Mouse (Mus musculus) MEL (cell line): Measurements from ENCODE around the gene Bst2. TPM values are rescaled to one million over a fixed set of nuclear protein-coding genes. Genes with fewer than 3 reads are reported as not detected.

Source experiments
- DNase-seq: peaks from one replicate; pipeline ENCODE4 v3.0.0; 2011; ENCODE audit warnings: low read depth, low spot score
- H3K27ac ChIP-seq: 2 replicates; pipeline ENCODE4 v1.5.1; 2012; ENCODE audit warnings: low read depth, mild to moderate bottlenecking, control low read depth, low read length, moderate library complexity; ENCODE audit not compliant: control insufficient read depth
- H3K27me3 ChIP-seq, 2 experiments: fragments of 150-350 bp in 1 of 2; sonication (generic) in 1 of 2; 2 replicates each; pipeline ENCODE4 v1.6.1; 2012; ENCODE audit warnings: low read length in 2 of 2, mild to moderate bottlenecking in 2 of 2, improper control_type of control experiment in 1 of 2, moderate library complexity in 1 of 2; ENCODE audit not compliant: insufficient read depth in 2 of 2, control insufficient read depth in 1 of 2
- H3K36me3 ChIP-seq, 2 experiments: 2 replicates each; pipeline ENCODE4 v1.6.1; 2012 to 2014; ENCODE audit warnings: low read length in 2 of 2, improper control_type of control experiment in 1 of 2, inconsistent platforms in 1 of 2, mild to moderate bottlenecking in 1 of 2; ENCODE audit not compliant: insufficient read depth in 2 of 2, control insufficient read depth in 1 of 2
- H3K4me1 ChIP-seq, 2 experiments: fragments of 150-350 bp in 1 of 2; sonication (generic) in 1 of 2; 2 replicates each; pipeline ENCODE4 v1.6.1; 2012; ENCODE audit warnings: low read length in 2 of 2, improper control_type of control experiment in 1 of 2, mild to moderate bottlenecking in 1 of 2; ENCODE audit not compliant: insufficient read depth in 2 of 2, control insufficient read depth in 1 of 2
- H3K4me3 ChIP-seq, 2 experiments: fragments of 150-350 bp in 1 of 2; sonication (generic) in 1 of 2; 2 replicates each; pipeline ENCODE4 v1.5.1; 2012; ENCODE audit warnings: low read depth in 2 of 2, low read length in 2 of 2, mild to moderate bottlenecking in 2 of 2, moderate library complexity in 2 of 2, control low read depth in 1 of 2, improper control_type of control experiment in 1 of 2; ENCODE audit not compliant: control insufficient read depth in 1 of 2, insufficient read depth in 1 of 2
- H3K79me2 ChIP-seq: 2 replicates; pipeline ENCODE4 v1.6.1; 2012; ENCODE audit warnings: mild to moderate bottlenecking, low read length, moderate library complexity; ENCODE audit not compliant: control insufficient read depth, poor library complexity, insufficient read depth
- H3K9ac ChIP-seq: 2 replicates; pipeline ENCODE4 v1.6.1; 2012; ENCODE audit warnings: low read depth, mild to moderate bottlenecking, control low read depth, low read length, moderate library complexity; ENCODE audit not compliant: control insufficient read depth, poor library complexity, severe bottlenecking
- H3K9me3 ChIP-seq: fragments of 150-350 bp; sonication (generic); replicated peaks from 2 replicates; pipeline ENCODE4 v1.6.1; 2012; ENCODE audit warnings: mild to moderate bottlenecking, low read length, improper control_type of control experiment, moderate library complexity; ENCODE audit not compliant: insufficient read depth
- BHLHE40 ChIP-seq: IDR thresholded peaks from 2 replicates; pipeline ENCODE4 v1.6.1; 2012; ENCODE audit warnings: low read depth, mild to moderate bottlenecking, inconsistent platforms, low read length, improper control_type of control experiment, borderline replicate concordance
- CHD1 ChIP-seq: IDR thresholded peaks from 2 replicates; pipeline ENCODE4 v1.6.1; 2012; ENCODE audit warnings: low read depth, mild to moderate bottlenecking, inconsistent platforms, low read length, improper control_type of control experiment
- CHD2 ChIP-seq: IDR thresholded peaks from 2 replicates; pipeline ENCODE4 v1.6.1; 2011; ENCODE audit warnings: low read length, improper control_type of control experiment
- CTCF ChIP-seq, 3 experiments: IDR thresholded peaks in 2 of 3; conservative IDR thresholded peaks in 1 of 3; 2 replicates each; pipeline ENCODE4 v1.5.1; 2011 to 2012; ENCODE audit warnings: low read length in 3 of 3, low read depth in 2 of 3, mild to moderate bottlenecking in 2 of 3, improper control_type of control experiment in 1 of 3, inconsistent platforms in 1 of 3, mixed read lengths in 1 of 3, moderate library complexity in 1 of 3; ENCODE audit not compliant: control insufficient read depth in 1 of 3, insufficient read depth in 1 of 3, poor library complexity in 1 of 3, severe bottlenecking in 1 of 3
- E2F4 ChIP-seq: IDR thresholded peaks from 2 replicates; pipeline ENCODE4 v1.6.1; 2011; ENCODE audit warnings: low read depth, low read length, improper control_type of control experiment, borderline replicate concordance
- ELF1 ChIP-seq: IDR thresholded peaks from 2 replicates; pipeline ENCODE4 v1.6.1; 2014; ENCODE audit warnings: low read depth, mild to moderate bottlenecking, inconsistent platforms, low read length, improper control_type of control experiment, moderate library complexity
- EP300 ChIP-seq, 2 experiments: IDR thresholded peaks; 2 replicates each; pipeline ENCODE4 v1.6.1; 2011; ENCODE audit warnings: improper control_type of control experiment in 2 of 2, low read length in 2 of 2, low read depth in 1 of 2, mild to moderate bottlenecking in 1 of 2
- ETS1 ChIP-seq: IDR thresholded peaks from 2 replicates; pipeline ENCODE4 v1.6.1; 2012; ENCODE audit warnings: low read depth, mild to moderate bottlenecking, inconsistent platforms, low read length, improper control_type of control experiment, moderate library complexity
- HCFC1 ChIP-seq: IDR thresholded peaks from 2 replicates; pipeline ENCODE4 v1.6.1; 2012; ENCODE audit warnings: low read depth, mild to moderate bottlenecking, inconsistent platforms, low read length, improper control_type of control experiment, moderate library complexity
- JUND ChIP-seq: IDR thresholded peaks from 2 replicates; pipeline ENCODE4 v1.6.1; 2011; ENCODE audit warnings: low read depth, mild to moderate bottlenecking, improper control_type of control experiment, low read length
- MAFK ChIP-seq: IDR thresholded peaks from 2 replicates; pipeline ENCODE4 v1.6.1; 2011; ENCODE audit warnings: low read depth, mild to moderate bottlenecking, low read length, improper control_type of control experiment, borderline replicate concordance
- MAX ChIP-seq: IDR thresholded peaks from 2 replicates; pipeline ENCODE4 v1.6.1; 2011; ENCODE audit warnings: low read length, improper control_type of control experiment
- MAZ ChIP-seq: IDR thresholded peaks from 2 replicates; pipeline ENCODE4 v1.6.1; 2012; ENCODE audit warnings: low read depth, mild to moderate bottlenecking, inconsistent platforms, low read length, improper control_type of control experiment
- MXI1 ChIP-seq: IDR thresholded peaks from 2 replicates; pipeline ENCODE4 v1.6.1; 2011; ENCODE audit warnings: mild to moderate bottlenecking, low read depth, low read length, improper control_type of control experiment
- MYB ChIP-seq: IDR thresholded peaks from 2 replicates; pipeline ENCODE4 v1.6.1; 2011; ENCODE audit warnings: mild to moderate bottlenecking, low read depth, low read length, improper control_type of control experiment
- NELFE ChIP-seq: IDR thresholded peaks from 2 replicates; pipeline ENCODE4 v1.6.1; 2011; ENCODE audit warnings: low read depth, low read length, improper control_type of control experiment
- NRF1 ChIP-seq: IDR thresholded peaks from 2 replicates; pipeline ENCODE4 v1.6.1; 2014; ENCODE audit warnings: low read depth, mild to moderate bottlenecking, inconsistent platforms, low read length, improper control_type of control experiment, moderate library complexity; ENCODE audit not compliant: poor library complexity, insufficient read depth, severe bottlenecking
- POLR2AphosphoS2 ChIP-seq: IDR thresholded peaks from 2 replicates; pipeline ENCODE4 v1.6.1; 2011; ENCODE audit warnings: low read length, improper control_type of control experiment
- POLR2AphosphoS5 ChIP-seq: IDR thresholded peaks from 2 replicates; pipeline ENCODE4 v1.6.1; 2012; ENCODE audit warnings: low read depth, borderline replicate concordance, mild to moderate bottlenecking, inconsistent platforms, low read length, moderate library complexity, mixed read lengths
- RAD21 ChIP-seq: IDR thresholded peaks from 2 replicates; pipeline ENCODE4 v1.6.1; 2011; ENCODE audit warnings: mild to moderate bottlenecking, low read depth, low read length, improper control_type of control experiment
- RCOR1 ChIP-seq: IDR thresholded peaks from 2 replicates; pipeline ENCODE4 v1.6.1; 2012; ENCODE audit warnings: low read depth, mild to moderate bottlenecking, inconsistent platforms, low read length, improper control_type of control experiment
- SIN3A ChIP-seq: IDR thresholded peaks from 2 replicates; pipeline ENCODE4 v1.6.1; 2012; ENCODE audit warnings: low read length, improper control_type of control experiment, inconsistent platforms
- SMC3 ChIP-seq: IDR thresholded peaks from 2 replicates; pipeline ENCODE4 v1.6.1; 2011; ENCODE audit warnings: low read depth, low read length, improper control_type of control experiment
- TCF12 ChIP-seq: IDR thresholded peaks from 2 replicates; pipeline ENCODE4 v1.6.1; 2014; ENCODE audit warnings: low read depth, mild to moderate bottlenecking, inconsistent platforms, low read length, improper control_type of control experiment, moderate library complexity
- USF1 ChIP-seq: IDR thresholded peaks from 2 replicates; pipeline ENCODE4 v1.6.1; 2014; ENCODE audit warnings: low read depth, mild to moderate bottlenecking, inconsistent platforms, low read length, improper control_type of control experiment, moderate library complexity
- USF2 ChIP-seq, 2 experiments: IDR thresholded peaks; 2 replicates each; pipeline ENCODE4 v1.6.1; 2011 to 2012; ENCODE audit warnings: improper control_type of control experiment in 2 of 2, low read length in 2 of 2, borderline replicate concordance in 1 of 2, inconsistent platforms in 1 of 2, low read depth in 1 of 2, mild to moderate bottlenecking in 1 of 2; ENCODE audit not compliant: insufficient read depth in 1 of 2
- ZNF384 ChIP-seq: IDR thresholded peaks from 2 replicates; pipeline ENCODE4 v1.6.1; 2012; ENCODE audit warnings: low read depth, mild to moderate bottlenecking, inconsistent platforms, low read length, improper control_type of control experiment
- polyA plus RNA-seq, 2 experiments: library from polyadenylated mRNA; stranded (reverse) in 1 of 2; unstranded in 1 of 2; fragments of >175 nt in 1 of 2; fragments of >200 nt in 1 of 2; gene quantifications; 2 replicates each; pipeline versions ENCODE4 v1.2.1 to v1.2.4; 2012; ENCODE audit warnings: low replicate concordance in 2 of 2, low read depth in 1 of 2; ENCODE audit not compliant: insufficient read length in 2 of 2, insufficient read depth in 1 of 2, missing spikeins in 1 of 2
- total RNA-seq: library from RNA; depleted of rRNA; stranded (reverse); fragments of 300-350 nt; gene quantifications from 2 replicates; pipeline ENCODE4 v1.2.3, GENCODE M21; 2012

The Bst2 gene
- total and polyA plus RNA-seq, 3 experiments, result 49.9 to 125 TPM; not detected in 1

GRCm38 (mm10) chr8:71547590-71547989 lies 10.3 kb upstream of the Bst2 start:
- no peaks in the 10 kb centered on the region for H3K9me3 ChIP-seq
- H3K27me3 ChIP-seq, result no peaks in the 10 kb centered on the region
- no peak for DNase-seq
- no peak overlapping the region for H3K27ac ChIP-seq
- 0 out of 2 replicates have a peak, but pooled peaks cover 6% of the 10 kb centered on the region for H3K79me2 ChIP-seq
- no peak for TF ChIP-seq BHLHE40
- TF ChIP-seq ZNF384, result no peak
- no peak for TF ChIP-seq NELFE
- TF ChIP-seq NRF1, result no peak
- no peak for TF ChIP-seq USF1
- no peak for TF ChIP-seq SMC3
- no peak for TF ChIP-seq ELF1
- TF ChIP-seq RAD21, result no peak
- no peak for TF ChIP-seq CHD2
- no peak for TF ChIP-seq MXI1
- TF ChIP-seq HCFC1, result no peak
- no peak for TF ChIP-seq JUND
- TF ChIP-seq RCOR1, result no peak
- no peak for TF ChIP-seq POLR2AphosphoS5
- no peak for TF ChIP-seq TCF12
- TF ChIP-seq SIN3A, result no peak
- no peak for TF ChIP-seq MAFK
- TF ChIP-seq CHD1, result no peak
- no peak for TF ChIP-seq MAX
- TF ChIP-seq ETS1, result no peak
- H3K9ac ChIP-seq, result no peak overlapping the region
- 0 out of 4 replicates have a peak, but pooled peaks cover 0 to 5% of the 10 kb centered on the region in 2 experiments for H3K4me1 ChIP-seq
- no peaks in the 10 kb centered on the region for H3K36me3 ChIP-seq
- H3K4me3 ChIP-seq, result no peak overlapping the region

DNA sequence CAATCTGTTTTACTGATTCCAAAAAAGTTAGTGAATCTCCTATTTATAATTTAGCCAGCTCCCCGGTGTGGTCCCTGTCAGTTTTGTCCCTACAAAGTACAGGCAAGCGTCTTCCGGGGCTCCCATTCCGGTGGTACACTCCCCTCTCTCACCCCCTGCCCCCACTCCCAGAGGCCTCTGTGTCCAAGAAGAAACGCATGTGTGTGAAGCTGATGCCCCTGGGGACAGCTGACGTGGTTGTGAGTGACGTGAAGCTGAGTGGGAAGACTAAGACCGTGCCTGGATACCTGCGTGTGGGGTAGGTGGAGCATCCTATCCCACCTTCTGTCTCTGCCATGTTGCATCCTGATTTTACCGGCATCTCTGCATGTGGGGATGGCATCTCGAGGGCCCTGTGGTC lies 7.8 kb upstream of the Bst2 start:
- H3K36me3 ChIP-seq, result peaks cover 0 to 5% of the 10 kb centered on the region in 2 experiments; a peak in 2 of 4 replicates
- peaks cover 2 to 8% of the 10 kb centered on the region in 2 experiments; a peak in 1 of 4 replicates for H3K4me1 ChIP-seq
- H3K27me3 ChIP-seq, result no peaks in the 10 kb centered on the region
- H3K9ac ChIP-seq, result no peak overlapping the region
- DNase-seq, result no peak
- H3K9me3 ChIP-seq, result no peaks in the 10 kb centered on the region
- H3K79me2 ChIP-seq, result 0 out of 2 replicates have a peak, but pooled peaks cover 6% of the 10 kb centered on the region
- H3K27ac ChIP-seq, result no peak overlapping the region
- H3K4me3 ChIP-seq, result no peak overlapping the region
- no peak for TF ChIP-seq MAZ
- no peak for TF ChIP-seq USF2 (IDR thresholded peaks at IDR 0.05; ENCODE audit: borderline replicate concordance in 1 of 2, insufficient read depth in 1 of 2, low read depth in 1 of 2, low read length in 2 of 2)
- no peak for TF ChIP-seq SIN3A
- no peak for TF ChIP-seq E2F4
- no peak for TF ChIP-seq CTCF (IDR thresholded peaks at IDR 0.05 in 2 of 3, conservative IDR thresholded peaks at IDR 0.05 in 1 of 3; ENCODE audit: control insufficient read depth in 1 of 3, insufficient read depth in 1 of 3, low read depth in 2 of 3, low read length in 3 of 3, poor library complexity in 1 of 3, severe bottlenecking in 1 of 3)
- no peak for TF ChIP-seq MYB
- no peak for TF ChIP-seq MAFK
- TF ChIP-seq USF1, result no peak
- no peak for TF ChIP-seq EP300 (IDR thresholded peaks at IDR 0.05; ENCODE audit: low read depth in 1 of 2, low read length in 2 of 2)
- no peak for TF ChIP-seq POLR2AphosphoS2
